Mouse (Mus musculus) neural tube, embryonic 15.5 days (tissue): ENCODE results near the gene Serhl. TPM values are rescaled to one million over a fixed set of nuclear protein-coding genes. Genes with fewer than 3 reads are reported as not detected.
"Not testable (repeated sequence)": the region's sequence is repeated elsewhere in the genome, so short reads cannot be mapped to it uniquely, and the experiment has no call there.

Experiments used
- ATAC-seq: fragments of 200-750 bp; cut with Nextera tagmentation; 2 replicates; pipeline ENCODE4 v1.8.0; 2017; ENCODE audit warnings: mild to moderate bottlenecking, moderate TSS enrichment, moderate library complexity; ENCODE audit not compliant: low FRiP score
- H3K27ac ChIP-seq: fragments of 300-500 bp; sonication (generic); replicated peaks from 2 replicates; pipeline ENCODE4 v1.5.1; 2015; ENCODE audit warnings: mild to moderate bottlenecking, inconsistent platforms
- H3K27me3 ChIP-seq: fragments of 300-500 bp; sonication (generic); replicated peaks from 2 replicates; pipeline ENCODE4 v1.6.1; 2015; ENCODE audit warnings: inconsistent platforms
- H3K36me3 ChIP-seq: fragments of 300-500 bp; sonication (generic); 2 replicates; pipeline ENCODE4 v1.6.1; 2015; ENCODE audit warnings: inconsistent platforms
- H3K4me1 ChIP-seq: fragments of 300-500 bp; sonication (generic); 2 replicates; pipeline ENCODE4 v1.6.1; 2015; ENCODE audit warnings: inconsistent platforms
- H3K4me2 ChIP-seq: fragments of 300-500 bp; sonication (generic); 2 replicates; pipeline ENCODE4 v1.6.1; 2015; ENCODE audit warnings: inconsistent platforms, mild to moderate bottlenecking, moderate library complexity
- H3K4me3 ChIP-seq: fragments of 300-500 bp; sonication (generic); replicated peaks from 2 replicates; pipeline ENCODE4 v1.5.1; 2015; ENCODE audit warnings: mild to moderate bottlenecking, inconsistent platforms
- H3K9ac ChIP-seq: fragments of 300-500 bp; sonication (generic); replicated peaks from 2 replicates; pipeline ENCODE4 v1.6.1; 2015; ENCODE audit warnings: mild to moderate bottlenecking, inconsistent platforms
- H3K9me3 ChIP-seq: fragments of 300-500 bp; sonication (generic); replicated peaks from 2 replicates; pipeline ENCODE4 v1.6.1; 2016; ENCODE audit warnings: inconsistent platforms
- WGBS: fragments of 180-500 bp; shearing (Covaris S2); methylation state at CpG from one replicate; pipeline ENCODE4 v1.1.7; 2015; ENCODE audit warnings: mixed read lengths; 5-methylcytosine and 5-hydroxymethylcytosine counted together
- polyA plus RNA-seq: library from polyadenylated mRNA; unstranded; fragments of >200 nt; fragmentation: Nextera tagmentation; extraction: Ambion mirVana; gene quantifications from 2 replicates; pipeline ENCODE4 v1.2.1, GENCODE M21; 2015

Serhl gene
- polyA plus RNA-seq, 1 experiment from 2014 or later: 30.9 TPM

GRCm38 (mm10) chr15:83126582-83126981, 37.3 kb downstream of the Serhl start:
- H3K36me3 ChIP-seq: peaks cover 62% of the 10 kb centered on the region
- WGBS: 77% methylated on average over 9 of the region's 9 CpGs

GRCm38 (mm10) chr15:83127037-83127436, 37.7 kb downstream of the Serhl start:
- not testable (repeated sequence) for ATAC-seq, H3K9me3 ChIP-seq, H3K27ac ChIP-seq, H3K27me3 ChIP-seq, H3K4me3 ChIP-seq, H3K9ac ChIP-seq, H3K4me2 ChIP-seq, H3K4me1 ChIP-seq
- WGBS: 29% methylated on average over 3 of the region's 3 CpGs
- H3K36me3 ChIP-seq: peaks cover 67% of the 10 kb centered on the region

More at GRCm38 (mm10) chr15:83126582-83126981, 37.3 kb downstream of the Serhl start:
- Histone ChIP-seq H3K9ac (no peak overlapping the region), H3K4me1 (peaks cover 6% of the 10 kb centered on the region), H3K27ac (no peak overlapping the region), H3K4me2 (no peak overlapping the region), H3K4me3 (no peak overlapping the region), H3K27me3 (no peaks in the 10 kb centered on the region), H3K9me3 (no peaks in the 10 kb centered on the region)
- no peak for ATAC-seq

GRCm38 (mm10) chr15:83129530-83130231, 40.4 kb downstream of the Serhl start:
- H3K9me3 ChIP-seq: no peaks in the 10 kb centered on the region
- H3K4me3 ChIP-seq: no peak overlapping the region
- no peak overlapping the region for H3K9ac ChIP-seq
- 91% methylated on average over 7 of the region's 7 CpGs for whole genome bisulfite sequencing
- no peak overlapping the region for H3K27ac ChIP-seq
- no peak overlapping the region for H3K4me2 ChIP-seq
- peaks cover 91% of the 10 kb centered on the region for H3K36me3 ChIP-seq
- H3K27me3 ChIP-seq: no peaks in the 10 kb centered on the region
- H3K4me1 ChIP-seq: no peaks in the 10 kb centered on the region
- no peak for ATAC-seq

- no peak for ATAC-seq
- H3K4me2 ChIP-seq: no peak overlapping the region
- H3K36me3 ChIP-seq: peaks cover 82% of the 10 kb centered on the region
- H3K27me3 ChIP-seq: no peaks in the 10 kb centered on the region
- H3K4me1 ChIP-seq: no peaks in the 10 kb centered on the region
- 79% methylated on average over 6 of the region's 6 CpGs for WGBS
- no peak overlapping the region for H3K9ac ChIP-seq
- H3K9me3 ChIP-seq: no peaks in the 10 kb centered on the region
- no peak overlapping the region for H3K27ac ChIP-seq
- H3K4me3 ChIP-seq: no peak overlapping the region
Measured at GRCm38 (mm10) chr15:83134671-83135070, 45.4 kb downstream of the Serhl start.

- Histone ChIP-seq H3K4me2 (no peak overlapping the region), H3K27ac (no peak overlapping the region), H3K27me3 (no peaks in the 10 kb centered on the region), H3K9me3 (no peaks in the 10 kb centered on the region), H3K9ac (no peak overlapping the region), H3K4me3 (no peak overlapping the region), H3K36me3 (peaks cover 72% of the 10 kb centered on the region), H3K4me1 (peaks cover 4% of the 10 kb centered on the region; the same call in 1 of the 2 replicates)
- 92% methylated on average over 2 of the region's 2 CpGs for WGBS
- no peak for ATAC-seq
Measured at GRCm38 (mm10) chr15:83135654-83136053, 46.3 kb downstream of the Serhl start.

GRCm38 (mm10) chr15:83142861-83143260, 53.6 kb downstream of the Serhl start:
- no peak overlapping the region for H3K9ac ChIP-seq
- no peak overlapping the region for H3K4me3 ChIP-seq
- no peaks in the 10 kb centered on the region for H3K9me3 ChIP-seq
- H3K27ac ChIP-seq: peak overlapping the region; percentile 19; the same call in 1 of the 2 replicates
- no peak overlapping the region for H3K4me2 ChIP-seq
- H3K27me3 ChIP-seq: no peaks in the 10 kb centered on the region
- 39% methylated on average over 5 of the region's 5 CpGs for WGBS
- H3K36me3 ChIP-seq: peaks cover 19% of the 10 kb centered on the region
- H3K4me1 ChIP-seq: peaks cover 46% of the 10 kb centered on the region
- no peak for ATAC-seq

GRCm38 (mm10) chr15:83145541-83145940, 56.2 kb downstream of the Serhl start:
- peaks cover 15% of the 10 kb centered on the region for H3K36me3 ChIP-seq
- H3K9me3 ChIP-seq: no peaks in the 10 kb centered on the region
- no peak overlapping the region for H3K27ac ChIP-seq
- no peak for ATAC-seq
- no peak overlapping the region for H3K9ac ChIP-seq
- 95% methylated on average over 6 of the region's 6 CpGs for WGBS
- H3K4me2 ChIP-seq: no peak overlapping the region
- peaks cover 54% of the 10 kb centered on the region for H3K4me1 ChIP-seq
- H3K4me3 ChIP-seq: no peak overlapping the region
- H3K27me3 ChIP-seq: no peaks in the 10 kb centered on the region

GRCm38 (mm10) chr15:83148395-83148794, 59.1 kb downstream of the Serhl start:
- Histone ChIP-seq H3K9ac (peak overlapping the region; percentile 95), H3K27me3 (no peaks in the 10 kb centered on the region), H3K27ac (peak overlapping the region; percentile 99), H3K4me2 (peak overlapping the region; percentile 85), H3K9me3 (no peaks in the 10 kb centered on the region), H3K4me3 (peak overlapping the region; percentile 85), H3K36me3 (peaks cover 15% of the 10 kb centered on the region), H3K4me1 (peaks cover 36% of the 10 kb centered on the region)
- no peak for ATAC-seq
- 4% methylated on average over 21 of the region's 21 CpGs for WGBS

- H3K4me2 ChIP-seq: peak overlapping the region; percentile 85
- peak overlapping the region; percentile 95 for H3K9ac ChIP-seq
- no peaks in the 10 kb centered on the region for H3K27me3 ChIP-seq
- peaks cover 18% of the 10 kb centered on the region for H3K36me3 ChIP-seq
- peak; percentile 86 for ATAC-seq
- peak overlapping the region; percentile 85 for H3K4me3 ChIP-seq
- under 1% methylated on average over 37 of the region's 41 CpGs for whole genome bisulfite sequencing
- H3K27ac ChIP-seq: peak overlapping the region; percentile 99
- H3K9me3 ChIP-seq: no peaks in the 10 kb centered on the region
- H3K4me1 ChIP-seq: peaks cover 34% of the 10 kb centered on the region
Measured at GRCm38 (mm10) chr15:83148801-83149195, 59.5 kb downstream of the Serhl start.

GRCm38 (mm10) chr15:83149196-83150072, 60.1 kb downstream of the Serhl start, which contains the start of gene Poldip3:
Gene Poldip3, minus strand, starts transcription at chr15:83149384.
- peak within 1 kb of the TSS; percentile 85 for H3K4me3 ChIP-seq
- WGBS: under 1% methylated on average over 56 of the region's 56 CpGs
- H3K4me1 ChIP-seq: peaks cover 29% of the 10 kb centered on the region
- H3K27me3 ChIP-seq: no peaks in the 10 kb centered on the region
- peak within 1 kb of the TSS; percentile 85 for H3K4me2 ChIP-seq
- peak within 1 kb of the TSS; percentile 95 for H3K9ac ChIP-seq
- ATAC-seq: peak; percentile 93
- H3K36me3 ChIP-seq: peaks cover 22% of the 10 kb centered on the region
- no peaks in the 10 kb centered on the region for H3K9me3 ChIP-seq
- H3K27ac ChIP-seq: peak within 1 kb of the TSS; percentile 99

GRCm38 (mm10) chr15:83150073-83150442, 60.8 kb downstream of the Serhl start:
- Histone ChIP-seq H3K4me3 (peak overlapping the region; percentile 85), H3K9me3 (no peaks in the 10 kb centered on the region), H3K27me3 (no peaks in the 10 kb centered on the region), H3K27ac (peak overlapping the region; percentile 99), H3K4me1 (peaks cover 24% of the 10 kb centered on the region), H3K36me3 (peaks cover 23% of the 10 kb centered on the region), H3K4me2 (peak overlapping the region; percentile 85), H3K9ac (peak overlapping the region; percentile 95)
- no peak for ATAC-seq
- WGBS: 23% methylated on average over 3 of the region's 3 CpGs
